In the genomic region with DNA sequence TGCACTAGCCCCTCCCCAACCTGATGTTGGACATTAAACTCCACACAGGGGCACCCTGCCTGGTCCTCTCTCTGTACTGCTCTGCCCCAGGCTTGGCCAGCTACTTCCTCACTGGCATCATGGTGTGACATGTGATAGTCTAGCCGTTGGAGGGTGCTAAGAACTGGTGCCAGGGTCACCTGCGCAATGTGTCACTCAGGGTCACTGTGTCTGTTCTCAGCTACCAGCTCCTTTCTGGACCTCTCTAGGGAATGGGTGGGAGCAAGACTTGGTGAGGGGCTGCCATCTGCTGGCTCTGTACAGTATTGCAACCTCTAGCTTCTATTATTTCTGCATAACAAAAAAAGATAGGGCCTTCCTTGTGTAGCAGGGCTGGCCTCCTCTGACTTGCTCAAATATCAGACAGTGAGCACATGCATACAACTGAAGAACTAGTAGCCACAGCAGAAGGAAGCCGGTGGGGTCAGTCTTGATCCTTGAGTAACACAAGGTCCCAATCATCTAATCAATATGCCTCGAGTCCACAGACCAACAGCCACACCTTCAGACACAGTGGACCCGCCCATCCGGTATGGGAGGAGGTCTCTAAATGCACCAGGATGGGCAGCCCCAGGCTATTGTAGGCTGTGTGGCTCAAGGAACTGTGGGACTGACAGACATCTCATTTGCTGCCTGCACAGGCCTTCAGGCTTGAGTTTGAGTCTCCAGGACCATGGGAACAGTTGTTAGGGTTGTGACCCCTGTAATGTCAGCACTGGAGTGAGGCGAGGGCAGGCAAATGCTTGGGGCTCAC, we compare ENCODE assay signal across 1 mouse cellular context.
TF ChIP-seq lines count a peak whose summit lies in the region.

No protein-coding gene starts in this region.

TF ChIP-seq in CH12.LX, 34 proteins besides CTCF, POLR2A, EP300 and RAD21:
- no peak for TF ChIP-seq PAX5 (IDR thresholded peaks at IDR 0.05; ENCODE audit: low read length)
- TF ChIP-seq SMC3 (IDR thresholded peaks at IDR 0.05; ENCODE audit: low read depth, low read length) = peak; percentile 73
TF ChIP-seq in CH12.LX: peak in this region for 1.
